Mouse (Mus musculus) layer of hippocampus, adult 9-11 months (tissue): ENCODE data around the gene Ank2.

Source experiments
- DNase-seq: peaks from one replicate; pipeline ENCODE4 v3.0.0; 2022

Gene Ank2

GRCm38 (mm10) chr3:127101326-127101725 lies 397.8 kb downstream of the Ank2 start:
- DNase-seq, result no peak

GRCm38 (mm10) chr3:127097745-127098144 lies 401.4 kb downstream of the Ank2 start:
- DNase-seq, result no peak

GRCm38 (mm10) chr3:127097106-127097505 lies 402.0 kb downstream of the Ank2 start:
- no peak for DNase-seq

GRCm38 (mm10) chr3:127093631-127094030 lies 405.5 kb downstream of the Ank2 start:
- no peak for DNase-seq

GRCm38 (mm10) chr3:127087574-127087973 lies 411.6 kb downstream of the Ank2 start:
- DNase-seq, result no peak

GRCm38 (mm10) chr3:127086834-127087506 lies 412.2 kb downstream of the Ank2 start:
- no peak for DNase-seq

GRCm38 (mm10) chr3:127077369-127077768 lies 421.8 kb downstream of the Ank2 start:
- DNase-seq, result no peak

GRCm38 (mm10) chr3:127075531-127076280 lies 423.4 kb downstream of the Ank2 start:
- DNase-seq, result no peak

GRCm38 (mm10) chr3:127071471-127071870 lies 427.7 kb downstream of the Ank2 start:
- DNase-seq, result peak; percentile 71

- no peak for DNase-seq
Measured at GRCm38 (mm10) chr3:127063654-127064386, 435.3 kb downstream of the Ank2 start.

GRCm38 (mm10) chr3:127059671-127060070 lies 439.5 kb downstream of the Ank2 start:
- no peak for DNase-seq

- DNase-seq, result no peak
Measured at GRCm38 (mm10) chr3:127041288-127041687, 457.9 kb downstream of the Ank2 start.

- no peak for DNase-seq
Measured at GRCm38 (mm10) chr3:127038570-127038969, 460.6 kb downstream of the Ank2 start.

GRCm38 (mm10) chr3:127036118-127036517 lies 463.0 kb downstream of the Ank2 start:
- no peak for DNase-seq

GRCm38 (mm10) chr3:127035540-127035939 lies 463.6 kb downstream of the Ank2 start:
- DNase-seq, result peak; percentile 81

- no peak for DNase-seq
Measured at GRCm38 (mm10) chr3:127034983-127035382, 464.2 kb downstream of the Ank2 start.

GRCm38 (mm10) chr3:127023992-127024391 lies 475.2 kb downstream of the Ank2 start:
- DNase-seq, result no peak

- DNase-seq, result no peak
Measured at GRCm38 (mm10) chr3:127020167-127020566, 479.0 kb downstream of the Ank2 start.

GRCm38 (mm10) chr3:127019728-127020127 lies 479.4 kb downstream of the Ank2 start:
- DNase-seq, result no peak

- DNase-seq, result no peak
Measured at GRCm38 (mm10) chr3:127019109-127019508, 480.0 kb downstream of the Ank2 start.

GRCm38 (mm10) chr3:127017523-127017922 lies 481.6 kb downstream of the Ank2 start:
- DNase-seq, result no peak

GRCm38 (mm10) chr3:127015596-127015995 lies 483.6 kb downstream of the Ank2 start:
- no peak for DNase-seq

- no peak for DNase-seq
Measured at GRCm38 (mm10) chr3:127015175-127015574, 484.0 kb downstream of the Ank2 start.

- no peak for DNase-seq
Measured at GRCm38 (mm10) chr3:127013976-127014375, 485.2 kb downstream of the Ank2 start.
